Mouse (Mus musculus): ENCODE measurements at regions not wholly inside any gene's neighbourhood (a gene's known extent, or its start where the extent isn't known, plus 50 kb on each side); places are given as distances from the start of the nearest gene placed in this dataset.

DNA sequence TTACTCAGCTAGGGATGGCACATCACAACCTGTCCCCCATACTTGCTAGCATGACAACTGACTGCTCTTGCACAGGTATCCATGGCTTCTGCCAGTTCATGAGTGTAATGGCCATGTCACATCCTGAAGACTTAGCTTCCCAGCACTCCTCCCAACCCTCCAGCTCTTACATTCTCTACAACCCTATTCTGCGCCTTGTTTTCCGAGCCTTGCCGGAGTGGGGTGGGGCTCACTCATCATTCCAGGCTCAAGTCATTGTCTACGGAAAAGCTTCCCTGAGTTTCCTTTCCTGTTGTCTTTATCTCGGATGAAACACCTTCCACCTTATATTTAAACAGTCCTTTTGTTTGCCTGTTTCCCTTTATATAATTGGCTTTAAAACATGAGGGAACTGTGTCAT lies 69.6 kb downstream of the Prdm13 start:
- intact Hi-C loops (cut with DNase I; ENCODE audit: low total_unique reads): no loop called here
- no peak for DNase-seq

DNA sequence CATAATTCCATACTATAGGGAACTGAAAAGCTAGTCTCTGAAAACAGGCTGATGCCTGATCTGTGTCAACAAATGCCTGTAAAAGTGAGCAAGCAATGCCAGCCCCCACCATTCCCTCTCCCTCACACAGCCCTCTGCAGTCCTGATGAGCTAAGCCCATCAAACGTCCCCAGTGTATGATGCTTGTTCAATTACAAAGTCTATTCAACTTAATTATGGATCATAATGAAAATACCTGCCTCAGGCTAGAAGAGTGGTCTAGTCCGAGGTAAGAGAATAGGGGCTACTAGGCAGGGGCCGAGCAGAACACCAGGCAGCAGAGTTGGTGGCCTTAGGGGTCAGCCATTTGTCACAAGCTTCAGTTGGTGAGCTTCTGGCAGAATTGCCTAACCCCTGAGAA lies 71.3 kb downstream of the Prdm13 start:
- intact Hi-C loops (cut with DNase I; ENCODE audit: low total_unique reads): no loop called here
- DNase-seq: no peak

DNA sequence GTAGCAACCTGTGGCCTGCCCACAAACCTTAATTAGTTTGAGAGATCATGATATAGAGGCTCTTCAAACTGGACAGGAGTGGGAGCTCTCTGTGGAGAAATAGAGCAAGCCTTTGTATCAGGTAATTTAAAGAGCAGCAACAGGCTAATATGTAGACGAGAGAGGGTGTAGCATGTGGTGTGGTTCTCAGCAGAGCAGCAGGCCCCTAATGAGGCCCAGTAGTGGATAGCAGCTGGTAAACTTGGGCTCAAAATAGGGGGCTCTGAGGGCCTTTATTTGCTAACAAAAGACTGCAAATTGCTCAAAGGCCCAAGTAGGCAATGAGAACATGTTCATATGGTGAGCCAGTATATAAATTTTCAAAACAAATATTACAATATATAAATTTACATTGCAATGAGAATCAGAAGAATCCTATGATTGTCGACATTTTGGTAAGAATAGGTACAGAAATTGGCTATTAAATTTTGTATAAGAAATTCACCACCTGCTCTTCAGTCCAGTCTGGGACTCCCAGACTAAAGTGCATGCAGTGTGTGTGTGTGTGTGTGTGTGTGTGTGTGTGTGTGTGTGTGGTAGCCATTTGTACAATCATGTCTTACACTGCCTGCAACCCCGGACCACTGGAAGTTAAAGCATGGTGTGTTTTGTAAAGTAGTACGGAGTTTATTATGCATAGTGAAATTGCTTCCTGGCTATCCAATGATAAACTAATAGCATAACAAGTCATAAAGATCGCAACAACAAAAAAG lies 74.1 kb downstream of the Prdm13 start:
- intact Hi-C loops (cut with DNase I; ENCODE audit: low total_unique reads): no loop called here

DNA sequence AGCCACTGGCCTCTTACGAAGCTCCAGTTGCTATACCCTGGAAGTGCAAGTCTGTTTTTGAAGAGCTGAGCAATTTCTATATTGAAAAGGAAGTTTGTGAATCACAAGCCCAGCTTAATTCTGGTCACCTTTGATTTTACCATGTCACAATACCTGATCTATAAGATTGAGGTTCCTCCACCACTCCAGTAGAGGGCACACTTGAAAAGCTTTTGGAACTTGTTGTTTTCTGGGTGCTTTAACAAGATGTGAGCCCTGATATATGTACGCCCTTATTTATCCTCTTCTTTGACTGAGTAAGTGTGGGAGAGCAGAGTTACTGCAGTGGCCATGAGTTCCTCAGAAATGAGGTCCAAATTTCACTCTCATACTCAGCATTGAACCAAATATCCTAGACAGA lies 87.7 kb downstream of the Prdm13 start:
- intact Hi-C loops (cut with DNase I; ENCODE audit: low total_unique reads): no loop called here

More for the DNA sequence above, 74.1 kb downstream of the Prdm13 start:
- no peak for DNase-seq

DNA sequence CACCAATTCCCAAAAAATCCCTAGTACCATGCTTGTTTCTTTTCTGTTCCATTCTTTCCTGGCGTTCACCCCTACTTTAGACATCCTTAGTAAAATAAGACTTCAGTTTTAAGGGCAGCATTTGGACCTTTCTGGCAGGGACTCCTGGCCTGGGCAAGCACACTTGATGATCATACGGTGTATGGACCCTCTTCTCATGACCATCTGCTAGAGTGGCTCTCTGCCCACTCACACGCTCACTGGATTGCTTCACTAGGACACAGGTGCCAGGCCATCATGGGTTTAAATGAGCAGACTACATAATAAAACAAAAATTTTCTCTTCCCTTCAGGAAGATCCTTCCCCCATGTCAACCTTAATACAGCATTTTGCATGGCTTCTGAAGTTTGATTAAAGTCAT lies 138.0 kb downstream of the Prdm13 start:
- intact Hi-C loops (cut with DNase I; ENCODE audit: low total_unique reads): no loop called here
- DNase-seq: no peak

More for the DNA sequence above, 87.7 kb downstream of the Prdm13 start:
- no peak for DNase-seq

DNA sequence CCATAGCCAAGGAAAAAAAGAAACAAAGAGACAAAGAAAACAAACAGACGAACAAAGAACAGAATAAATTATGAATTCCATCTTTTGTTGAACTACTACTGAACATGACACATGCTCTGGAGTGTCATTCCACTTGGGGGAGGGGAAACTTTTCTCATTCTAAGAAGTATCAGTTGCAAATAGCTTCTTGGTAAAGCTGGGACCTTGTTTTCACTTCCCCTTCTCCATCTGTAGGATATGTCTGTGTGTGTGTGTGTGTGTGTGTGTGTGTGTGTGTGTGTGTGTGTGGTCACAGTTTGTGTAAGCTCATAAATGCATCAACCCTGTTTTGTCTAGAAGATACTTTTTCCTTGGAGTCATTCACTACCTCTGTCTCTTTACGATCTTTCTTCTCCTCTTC lies 146.2 kb downstream of the Prdm13 start:
- no peak for DNase-seq
- intact Hi-C loops (cut with DNase I; ENCODE audit: low total_unique reads): loop anchor here (10.0 kb wide), 1 partner anchor 275 kb away; no protein-coding TSS in a partner anchor

DNA sequence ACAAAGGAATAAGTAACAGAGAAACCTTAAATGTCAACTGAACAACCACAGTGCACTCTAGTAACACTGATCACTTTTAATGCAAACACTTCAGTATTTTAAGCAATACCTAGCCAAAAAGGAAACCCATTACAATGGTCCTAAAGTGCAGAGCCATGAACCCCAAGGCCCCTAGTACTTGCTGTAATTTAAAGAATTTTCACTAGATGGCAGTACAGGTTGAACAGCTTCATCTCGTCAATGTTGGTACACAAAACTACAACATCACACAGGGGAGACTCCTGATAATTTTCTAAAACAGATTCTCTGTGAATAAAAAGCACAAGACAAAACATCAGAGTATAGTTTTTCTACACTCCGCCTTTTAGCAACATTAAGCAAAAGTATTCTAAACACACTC lies 149.8 kb downstream of the Prdm13 start:
- intact Hi-C loops (cut with DNase I; ENCODE audit: low total_unique reads): loop anchor here (10.0 kb wide), 1 partner anchor 279 kb away; no protein-coding TSS in a partner anchor
- no peak for DNase-seq

DNA sequence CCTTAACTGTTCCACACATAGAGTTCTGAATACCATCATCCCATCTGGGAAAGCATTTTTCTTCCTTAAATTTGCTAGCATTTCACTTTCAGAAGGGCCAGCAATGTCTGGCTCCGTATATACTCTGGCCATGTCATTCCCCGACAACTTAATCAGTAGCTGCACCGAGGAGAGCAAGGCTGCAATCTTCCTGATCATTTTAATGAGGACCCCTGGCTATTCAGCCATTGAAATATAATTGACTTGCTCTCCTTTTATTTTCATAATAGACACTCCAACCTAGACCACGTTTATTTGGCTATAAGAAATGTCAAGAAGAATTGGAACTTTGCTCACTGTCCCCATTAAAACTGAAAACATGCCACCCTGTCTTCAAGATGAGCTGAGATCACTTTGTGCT lies 153.6 kb downstream of the Prdm13 start:
- DNase-seq: no peak
- intact Hi-C loops (cut with DNase I; ENCODE audit: low total_unique reads): loop anchor here (10.0 kb wide), 1 partner anchor 283 kb away; no protein-coding TSS in a partner anchor

Data from gastrocnemius, postnatal 14 days (tissue).